Mouse (Mus musculus) cerebellum, adult 18-20 months (tissue): Measurements from ENCODE around the gene Plcg1.

ENCODE experiments used
- DNase-seq, 2 experiments: peaks; one replicate each; pipeline ENCODE4 v3.0.0; 2021

The Plcg1 gene

GRCm38 (mm10) chr2:160736466-160736865 lies 5.4 kb downstream of the Plcg1 start:
- no peak for DNase-seq

- DNase-seq: no peak
Observed at GRCm38 (mm10) chr2:160738354-160738753, 7.3 kb downstream of the Plcg1 start.

GRCm38 (mm10) chr2:160739647-160740356 lies 8.7 kb downstream of the Plcg1 start:
- no peak for DNase-seq

GRCm38 (mm10) chr2:160740521-160741156 lies 9.5 kb downstream of the Plcg1 start:
- peak; percentile 44 to 52 for DNase-seq

GRCm38 (mm10) chr2:160741580-160741979 lies 10.5 kb downstream of the Plcg1 start:
- DNase-seq: no peak

- DNase-seq: no peak
Observed at GRCm38 (mm10) chr2:160742161-160742609, 11.1 kb downstream of the Plcg1 start.

- DNase-seq: peak; percentile 68 to 73
Observed at GRCm38 (mm10) chr2:160744040-160744822, 13.1 kb downstream of the Plcg1 start.

GRCm38 (mm10) chr2:160744823-160745210 lies 13.7 kb downstream of the Plcg1 start:
- DNase-seq: no peak

- DNase-seq: no peak
Observed at GRCm38 (mm10) chr2:160745497-160745896, 14.4 kb downstream of the Plcg1 start.

GRCm38 (mm10) chr2:160746637-160747036 lies 15.5 kb downstream of the Plcg1 start:
- no peak for DNase-seq

- no peak for DNase-seq
Observed at GRCm38 (mm10) chr2:160747075-160747474, 16.0 kb downstream of the Plcg1 start.

GRCm38 (mm10) chr2:160756583-160757203 lies 25.6 kb downstream of the Plcg1 start:
- no peak for DNase-seq

GRCm38 (mm10) chr2:160760433-160761184 lies 29.5 kb downstream of the Plcg1 start:
- DNase-seq: peak; percentile 31 to 50

GRCm38 (mm10) chr2:160763816-160764215 lies 32.7 kb downstream of the Plcg1 start:
- DNase-seq: no peak

- DNase-seq: no peak
Observed at GRCm38 (mm10) chr2:160764386-160764785, 33.3 kb downstream of the Plcg1 start.

GRCm38 (mm10) chr2:160765096-160765495 lies 34.0 kb downstream of the Plcg1 start:
- no peak for DNase-seq

- DNase-seq: peak; percentile 56 to 63
Observed at GRCm38 (mm10) chr2:160766371-160766771, 35.3 kb downstream of the Plcg1 start.

GRCm38 (mm10) chr2:160767201-160767600 lies 36.1 kb downstream of the Plcg1 start:
- DNase-seq: no peak

- DNase-seq: no peak
Observed at GRCm38 (mm10) chr2:160768097-160768695, 37.1 kb downstream of the Plcg1 start.

- DNase-seq: no peak
Observed at GRCm38 (mm10) chr2:160768997-160769396, 37.9 kb downstream of the Plcg1 start.

GRCm38 (mm10) chr2:160770409-160770808 lies 39.3 kb downstream of the Plcg1 start:
- DNase-seq: no peak

GRCm38 (mm10) chr2:160770871-160771270 lies 39.8 kb downstream of the Plcg1 start:
- no peak for DNase-seq
